Mouse (Mus musculus) forebrain, embryonic 14.5 days (tissue): ENCODE measurements around the gene Kcnh2. TPM values are rescaled to one million over a fixed set of nuclear protein-coding genes. Genes with fewer than 3 reads are reported as not detected.

Experiments used
- ATAC-seq: fragments of 200-750 bp; cut with Nextera tagmentation; 2 replicates; pipeline ENCODE4 v1.8.0; 2017; ENCODE audit warnings: mild to moderate bottlenecking, moderate library complexity
- DNase-seq: peaks from one replicate; pipeline ENCODE4 v3.0.0-alpha.2; 2015; ENCODE audit warnings: low spot score
- H3K27ac ChIP-seq: fragments of 300-500 bp; sonication (generic); 2 replicates; pipeline ENCODE4 v1.5.1; 2014; ENCODE audit warnings: low read depth, mild to moderate bottlenecking, control low read depth, low read length, moderate library complexity
- H3K27me3 ChIP-seq: fragments of 300-500 bp; sonication (generic); replicated peaks from 2 replicates; pipeline ENCODE4 v1.6.1; 2014; ENCODE audit warnings: low read length, control low read depth, mixed read lengths; ENCODE audit not compliant: control insufficient read depth, insufficient read depth
- H3K36me3 ChIP-seq: fragments of 300-500 bp; sonication (generic); 2 replicates; pipeline ENCODE4 v1.6.1; 2014; ENCODE audit warnings: low read length, control low read depth; ENCODE audit not compliant: control insufficient read depth, insufficient read depth
- H3K4me1 ChIP-seq: fragments of 300-500 bp; sonication (generic); 2 replicates; pipeline ENCODE4 v1.6.1; 2014; ENCODE audit warnings: antibody characterized with exemption, low read length, control low read depth; ENCODE audit not compliant: control insufficient read depth, insufficient read depth
- H3K4me2 ChIP-seq: fragments of 300-500 bp; sonication (generic); 2 replicates; pipeline ENCODE4 v1.6.1; 2014; ENCODE audit warnings: mild to moderate bottlenecking, control low read depth, low read length
- H3K4me3 ChIP-seq: fragments of 300-500 bp; sonication (generic); 2 replicates; pipeline ENCODE4 v1.5.1; 2014; ENCODE audit warnings: low read depth, low read length, control low read depth
- H3K9ac ChIP-seq: fragments of 300-500 bp; sonication (generic); 2 replicates; pipeline ENCODE4 v1.6.1; 2014; ENCODE audit warnings: mild to moderate bottlenecking, low read length, control low read depth, moderate library complexity
- H3K9me3 ChIP-seq: fragments of 300-500 bp; sonication (generic); replicated peaks from 2 replicates; pipeline ENCODE4 v1.6.1; 2016; ENCODE audit warnings: low read length, control low read depth, mixed read lengths; ENCODE audit not compliant: control insufficient read depth
- WGBS: fragments of 180-500 bp; shearing (Covaris S2); extraction: QIAGEN DNeasy Blood & Tissue Kit; methylation state at CpG from one replicate; pipeline ENCODE4 v1.1.7; 2014; 5-methylcytosine and 5-hydroxymethylcytosine counted together
- polyA plus RNA-seq: library from polyadenylated mRNA; unstranded; fragments of >200 nt; fragmentation: Nextera tagmentation; extraction: Ambion mirVana; gene quantifications from 2 replicates; pipeline ENCODE4 v1.2.1, GENCODE M21; 2014

Kcnh2 gene
- polyA plus RNA-seq, 1 experiment from 2014 or later, result 5.2 TPM

DNA sequence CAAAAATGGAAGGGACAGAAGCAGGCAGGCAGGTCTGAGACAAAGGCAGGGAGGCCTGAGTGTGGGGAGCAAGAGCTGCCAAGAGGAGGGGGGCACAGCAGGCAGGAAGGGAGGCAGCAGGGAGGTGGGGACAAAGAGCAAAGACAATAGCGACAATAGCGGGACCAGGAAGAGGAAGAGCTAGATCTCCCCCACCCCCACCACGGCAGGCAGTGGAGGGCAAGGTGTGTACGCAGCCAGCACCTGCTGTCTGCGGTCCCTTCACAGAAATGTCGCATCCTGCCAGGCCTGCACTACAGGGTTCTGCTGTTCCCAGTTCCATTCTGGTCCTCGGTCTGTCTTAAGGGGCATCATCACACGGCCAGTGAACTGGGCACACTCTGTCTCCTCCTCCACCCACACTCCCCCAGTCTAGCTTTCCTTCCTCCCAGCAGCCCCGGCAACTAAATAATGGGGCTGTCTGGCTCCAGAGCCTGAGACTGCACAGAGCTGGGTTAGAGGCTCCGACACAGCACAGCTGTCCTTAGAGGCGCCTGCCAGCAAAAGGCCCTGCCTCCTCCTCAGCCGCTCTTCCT is 6.8 kb downstream of the Kcnh2 start:
- Histone ChIP-seq H3K36me3 (no peaks in the 10 kb centered on the region), H3K9ac (peak overlapping the region; percentile 10), H3K9me3 (no peaks in the 10 kb centered on the region), H3K4me1 (peaks cover 42% of the 10 kb centered on the region), H3K27me3 (peaks cover 5% of the 10 kb centered on the region; the same call in 1 of the 2 replicates), H3K27ac (peak overlapping the region; percentile 90), H3K4me2 (peak overlapping the region; percentile 28), H3K4me3 (no peak overlapping the region)
- peak; percentile 67 for DNase-seq
- WGBS, result 4% methylated on average over 12 of the region's 12 CpGs
- ATAC-seq, result peak; percentile 61

DNA sequence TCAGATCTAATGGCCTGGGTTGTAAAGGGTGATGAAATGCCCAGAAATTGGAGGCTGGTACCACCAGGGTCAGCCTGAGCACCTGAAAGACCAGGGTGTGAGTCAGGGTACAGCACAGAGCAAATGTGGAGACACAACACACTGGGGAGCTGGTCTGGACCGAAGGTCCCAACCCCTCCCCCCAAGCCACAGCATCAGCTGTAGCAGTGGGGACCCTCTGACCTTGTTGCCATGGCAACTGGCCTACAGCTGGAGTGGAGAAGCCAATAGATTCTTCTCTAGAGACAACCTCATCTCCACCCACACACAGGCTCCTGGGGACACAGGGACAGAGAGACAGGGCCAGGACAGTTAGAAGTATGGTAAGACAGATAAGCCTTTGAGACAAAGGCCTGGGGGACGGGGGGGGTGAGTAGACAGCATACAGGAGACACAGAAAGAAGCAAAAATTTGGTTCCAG is 7.4 kb downstream of the Kcnh2 start:
- 3% methylated on average over 2 of the region's 2 CpGs for whole genome bisulfite sequencing
- Histone ChIP-seq H3K9me3 (no peaks in the 10 kb centered on the region), H3K4me2 (peak overlapping the region; percentile 28), H3K9ac (peak overlapping the region; percentile 10; the same call in 1 of the 2 replicates), H3K27me3 (0 out of 2 replicates have a peak, but pooled peaks cover under 1% of the 10 kb centered on the region), H3K36me3 (no peaks in the 10 kb centered on the region), H3K4me1 (peaks cover 39% of the 10 kb centered on the region), H3K4me3 (no peak overlapping the region), H3K27ac (peak overlapping the region; percentile 90)
- DNase-seq, result peak; percentile 78
- ATAC-seq, result peak; percentile 41; the same call in 1 of the 2 replicates

DNA sequence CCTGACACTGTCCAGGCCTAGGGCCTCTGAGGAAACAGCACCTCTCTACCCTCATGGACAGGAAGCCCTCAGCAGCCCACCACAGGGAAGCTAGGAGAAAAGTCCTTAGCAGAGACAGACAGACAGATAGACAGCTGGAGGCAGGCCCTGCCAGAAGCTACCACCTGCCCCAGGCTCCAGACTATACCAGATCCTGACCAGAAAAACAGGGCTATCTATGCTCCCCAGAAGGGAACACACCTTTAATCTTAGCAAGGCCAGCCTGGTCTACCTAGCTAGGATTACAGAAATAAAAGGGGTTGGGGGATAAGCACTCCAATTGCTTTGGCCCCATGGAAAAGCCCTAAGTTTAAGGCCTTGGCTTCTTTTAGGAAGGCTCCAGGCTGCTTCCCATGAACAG is 8.0 kb downstream of the Kcnh2 start:
- H3K27ac ChIP-seq, result peak overlapping the region; percentile 90
- H3K4me2 ChIP-seq, result no peak overlapping the region
- H3K9me3 ChIP-seq, result no peaks in the 10 kb centered on the region
- no peaks in the 10 kb centered on the region for H3K27me3 ChIP-seq
- peak overlapping the region; percentile 26; the same call in 1 of the 2 replicates for H3K9ac ChIP-seq
- H3K4me3 ChIP-seq, result no peak overlapping the region
- DNase-seq, result no peak
- H3K4me1 ChIP-seq, result peaks cover 33% of the 10 kb centered on the region
- no peaks in the 10 kb centered on the region for H3K36me3 ChIP-seq
- no peak for ATAC-seq

GRCm38 (mm10) chr5:24342966-24343365 is 8.4 kb downstream of the Kcnh2 start:
- Histone ChIP-seq H3K27ac (0 out of 2 replicates have a peak overlapping the region, but pooled peaks have one; percentile 90), H3K9me3 (no peaks in the 10 kb centered on the region), H3K4me1 (peaks cover 33% of the 10 kb centered on the region), H3K4me3 (no peak overlapping the region), H3K36me3 (no peaks in the 10 kb centered on the region), H3K9ac (no peak overlapping the region), H3K4me2 (no peak overlapping the region), H3K27me3 (no peaks in the 10 kb centered on the region)
- ATAC-seq (no peak), DNase-seq (no peak)
- WGBS, result 64% methylated on average over 8 of the region's 8 CpGs

GRCm38 (mm10) chr5:24342205-24342963 is 9.0 kb downstream of the Kcnh2 start:
- ATAC-seq (no peak), DNase-seq (no peak)
- Histone ChIP-seq H3K9ac (no peak overlapping the region), H3K27ac (no peak overlapping the region; the same call in 1 of the 2 replicates), H3K4me3 (no peak overlapping the region), H3K9me3 (no peaks in the 10 kb centered on the region), H3K27me3 (no peaks in the 10 kb centered on the region), H3K4me2 (no peak overlapping the region), H3K36me3 (no peaks in the 10 kb centered on the region), H3K4me1 (peaks cover 28% of the 10 kb centered on the region)
- WGBS, result 76% methylated on average over 14 of the region's 14 CpGs

GRCm38 (mm10) chr5:24337821-24338220 is 13.6 kb downstream of the Kcnh2 start:
- Histone ChIP-seq H3K27ac (no peak overlapping the region), H3K9ac (no peak overlapping the region; the same call in 1 of the 2 replicates)
- WGBS, result 67% methylated on average over 2 of the region's 2 CpGs

GRCm38 (mm10) chr5:24337366-24337765 is 14.0 kb downstream of the Kcnh2 start:
- WGBS, result 44% methylated on average over 9 of the region's 9 CpGs
- no peak for DNase-seq
- no peaks in the 10 kb centered on the region for H3K27me3 ChIP-seq
- ATAC-seq, result no peak; the same call in 1 of the 2 replicates
- no peak overlapping the region for H3K27ac ChIP-seq
- H3K4me3 ChIP-seq, result no peak overlapping the region
- H3K4me1 ChIP-seq, result peaks cover 5% of the 10 kb centered on the region
- H3K36me3 ChIP-seq, result no peaks in the 10 kb centered on the region
- no peak overlapping the region for H3K4me2 ChIP-seq
- no peaks in the 10 kb centered on the region for H3K9me3 ChIP-seq
- no peak overlapping the region; the same call in 1 of the 2 replicates for H3K9ac ChIP-seq

More at GRCm38 (mm10) chr5:24337821-24338220, 13.6 kb downstream of the Kcnh2 start:
- Histone ChIP-seq H3K4me1 (peaks cover 5% of the 10 kb centered on the region), H3K27me3 (no peaks in the 10 kb centered on the region), H3K36me3 (no peaks in the 10 kb centered on the region), H3K9me3 (no peaks in the 10 kb centered on the region), H3K4me2 (no peak overlapping the region), H3K4me3 (no peak overlapping the region)
- ATAC-seq, result no peak
- DNase-seq, result no peak

DNA sequence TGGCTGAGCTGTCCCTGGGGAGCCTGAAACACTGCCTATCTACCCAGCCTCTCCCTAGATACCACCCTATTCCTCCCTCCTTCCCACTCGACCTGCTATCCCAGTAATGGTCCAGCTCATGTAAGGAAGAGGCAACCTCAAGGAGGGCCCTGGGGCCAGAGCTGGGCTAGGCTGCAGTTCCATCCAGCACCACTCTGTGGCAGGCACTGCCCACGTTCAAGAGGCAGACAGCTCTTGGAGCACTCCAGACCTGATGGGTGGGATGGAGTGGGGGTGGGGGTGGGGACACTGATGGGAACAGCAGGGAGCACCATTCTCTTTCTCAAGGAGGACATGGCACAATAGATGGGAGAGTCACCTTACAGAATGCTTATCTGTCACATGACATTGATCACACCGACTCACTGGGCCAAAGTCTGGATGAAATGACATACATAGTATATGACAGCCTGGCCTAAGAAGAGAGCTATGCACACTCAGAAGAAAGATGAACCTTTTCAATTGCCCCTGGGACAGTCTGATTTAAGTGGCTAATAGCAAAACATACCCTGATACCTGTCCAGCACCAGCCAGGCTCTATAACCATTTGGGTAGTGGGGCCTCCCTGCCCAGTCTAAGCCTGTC is 15.4 kb downstream of the Kcnh2 start:
- no peaks in the 10 kb centered on the region for H3K9me3 ChIP-seq
- H3K27ac ChIP-seq, result no peak overlapping the region
- peak; percentile 61 for DNase-seq
- no peak overlapping the region for H3K4me3 ChIP-seq
- H3K36me3 ChIP-seq, result peaks cover 3% of the 10 kb centered on the region; the same call in 1 of the 2 replicates
- no peak overlapping the region for H3K9ac ChIP-seq
- WGBS, result 22% methylated on average over 3 of the region's 3 CpGs
- no peaks in the 10 kb centered on the region for H3K4me1 ChIP-seq
- H3K27me3 ChIP-seq, result no peaks in the 10 kb centered on the region
- H3K4me2 ChIP-seq, result no peak overlapping the region
- peak; percentile 86 for ATAC-seq
